Mouse (Mus musculus): Measurements from ENCODE around the gene Srsf11.

DNA sequence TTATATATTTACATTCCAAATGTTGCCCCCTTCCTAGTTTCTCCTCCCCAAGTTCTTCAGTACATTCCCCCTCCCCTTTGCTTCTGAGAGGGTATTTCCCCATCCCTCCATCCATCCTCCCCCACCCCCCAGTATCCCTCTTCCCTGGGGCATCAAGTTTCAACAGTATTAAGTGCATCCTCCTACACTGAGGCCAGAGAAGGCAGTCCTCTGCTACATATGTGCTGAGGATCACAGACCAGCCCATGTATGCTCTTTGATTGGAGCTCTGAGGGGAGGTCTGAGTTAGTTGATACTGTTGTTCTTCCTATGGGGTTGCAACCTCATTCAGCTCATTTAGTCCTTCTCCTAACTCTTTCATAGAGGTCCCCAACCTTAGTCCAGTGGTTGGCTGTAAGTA lies 56.8 kb downstream of the Srsf11 start:
- TF ChIP-seq CTCF (IDR thresholded peaks at IDR 0.05; ENCODE audit: low read depth): no peak
- no peak for TF ChIP-seq EP300 (IDR thresholded peaks at IDR 0.05; ENCODE audit: low read depth)

All from heart, postnatal 0 days (tissue).